Mouse (Mus musculus) intestine, embryonic 16.5 days (tissue): ENCODE measurements at regions not wholly inside any gene's neighbourhood (a gene's known extent, or its start where the extent isn't known, plus 50 kb on each side); places are given as distances from the start of the nearest gene placed in this dataset.

Source experiments
- ATAC-seq: fragments of 200-750 bp; cut with Nextera tagmentation; 2 replicates; pipeline ENCODE4 v1.8.0; 2017; ENCODE audit warnings: moderate TSS enrichment, moderate library complexity
- H3K27ac ChIP-seq: fragments of 300-500 bp; sonication (generic); 2 replicates; pipeline ENCODE4 v1.5.1; 2014; ENCODE audit warnings: mild to moderate bottlenecking, low read length
- H3K27me3 ChIP-seq: fragments of 300-500 bp; sonication (generic); replicated peaks from 2 replicates; pipeline ENCODE4 v1.6.1; 2014; ENCODE audit warnings: low read length, control low read depth, mixed read lengths; ENCODE audit not compliant: control insufficient read depth, insufficient read depth
- H3K36me3 ChIP-seq: fragments of 300-500 bp; sonication (generic); 2 replicates; pipeline ENCODE4 v1.6.1; 2014; ENCODE audit warnings: low read length, control low read depth; ENCODE audit not compliant: control insufficient read depth, insufficient read depth
- H3K4me1 ChIP-seq: fragments of 300-500 bp; sonication (generic); 2 replicates; pipeline ENCODE4 v1.6.1; 2014; ENCODE audit warnings: low read length, control low read depth, mixed read lengths; ENCODE audit not compliant: control insufficient read depth, insufficient read depth
- H3K4me2 ChIP-seq: fragments of 300-500 bp; sonication (generic); 2 replicates; pipeline ENCODE4 v1.6.1; 2014; ENCODE audit warnings: low read depth, low read length, control low read depth
- H3K4me3 ChIP-seq: fragments of 300-500 bp; sonication (generic); 2 replicates; pipeline ENCODE4 v1.5.1; 2014; ENCODE audit warnings: mild to moderate bottlenecking, low read length
- H3K9ac ChIP-seq: fragments of 300-500 bp; sonication (generic); 2 replicates; pipeline ENCODE4 v1.6.1; 2014; ENCODE audit warnings: low read depth, low read length
- H3K9me3 ChIP-seq: fragments of 300-500 bp; sonication (generic); 2 replicates; pipeline ENCODE4 v1.6.1; 2016; ENCODE audit warnings: low read length, control low read depth; ENCODE audit not compliant: control insufficient read depth
- WGBS: fragments of 180-500 bp; shearing (Covaris S2); extraction: QIAGEN DNeasy Blood & Tissue Kit; methylation state at CpG from one replicate; pipeline ENCODE4 v1.1.7; 2014; 5-methylcytosine and 5-hydroxymethylcytosine counted together

GRCm38 (mm10) chr11:112982802-112983591, 201.0 kb downstream of the Sox9 start:
- Histone ChIP-seq H3K9ac (no peak overlapping the region), H3K27me3 (no peaks in the 10 kb centered on the region), H3K4me2 (no peak overlapping the region), H3K4me1 (peaks cover 10% of the 10 kb centered on the region), H3K4me3 (no peak overlapping the region), H3K36me3 (no peaks in the 10 kb centered on the region), H3K9me3 (no peaks in the 10 kb centered on the region), H3K27ac (no peak overlapping the region)
- ATAC-seq: no peak
- 60% methylated on average over 9 of the region's 9 CpGs for WGBS

GRCm38 (mm10) chr11:112986029-112986573, 204.1 kb downstream of the Sox9 start:
- Histone ChIP-seq H3K27ac (no peak overlapping the region), H3K9me3 (no peaks in the 10 kb centered on the region), H3K36me3 (no peaks in the 10 kb centered on the region), H3K4me2 (no peak overlapping the region), H3K9ac (no peak overlapping the region), H3K4me1 (peaks cover 15% of the 10 kb centered on the region), H3K4me3 (no peak overlapping the region), H3K27me3 (no peaks in the 10 kb centered on the region; the same call in 1 of the 2 replicates)
- 79% methylated on average over 9 of the region's 9 CpGs for WGBS
- ATAC-seq: no peak

DNA sequence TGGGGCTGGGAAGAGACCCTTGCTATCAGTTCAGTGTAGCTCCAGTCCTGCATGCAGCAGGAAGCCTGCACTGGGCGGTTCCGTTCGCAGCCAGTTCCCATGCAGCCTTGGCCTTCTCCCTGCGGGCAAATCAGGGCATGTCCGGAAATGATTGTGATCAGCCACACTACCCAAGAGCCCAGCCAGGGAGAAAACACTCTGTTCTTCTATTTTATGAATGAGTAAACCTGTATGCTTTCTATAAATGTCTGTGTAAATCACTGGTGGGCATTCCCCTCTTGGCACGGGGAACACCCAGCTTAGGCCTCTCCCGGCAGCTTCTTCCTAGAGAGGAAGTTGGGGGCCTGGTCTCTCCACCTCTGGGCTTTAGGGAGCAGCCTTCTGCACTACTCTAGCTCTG, 205.8 kb downstream of the Sox9 start:
- peaks cover 19% of the 10 kb centered on the region for H3K4me1 ChIP-seq
- H3K36me3 ChIP-seq: no peaks in the 10 kb centered on the region
- H3K27me3 ChIP-seq: no peaks in the 10 kb centered on the region; the same call in 1 of the 2 replicates
- H3K4me3 ChIP-seq: no peak overlapping the region
- no peak for ATAC-seq
- H3K9me3 ChIP-seq: no peaks in the 10 kb centered on the region
- WGBS: 77% methylated on average over 7 of the region's 7 CpGs
- no peak overlapping the region for H3K4me2 ChIP-seq
- H3K9ac ChIP-seq: no peak overlapping the region
- H3K27ac ChIP-seq: no peak overlapping the region

DNA sequence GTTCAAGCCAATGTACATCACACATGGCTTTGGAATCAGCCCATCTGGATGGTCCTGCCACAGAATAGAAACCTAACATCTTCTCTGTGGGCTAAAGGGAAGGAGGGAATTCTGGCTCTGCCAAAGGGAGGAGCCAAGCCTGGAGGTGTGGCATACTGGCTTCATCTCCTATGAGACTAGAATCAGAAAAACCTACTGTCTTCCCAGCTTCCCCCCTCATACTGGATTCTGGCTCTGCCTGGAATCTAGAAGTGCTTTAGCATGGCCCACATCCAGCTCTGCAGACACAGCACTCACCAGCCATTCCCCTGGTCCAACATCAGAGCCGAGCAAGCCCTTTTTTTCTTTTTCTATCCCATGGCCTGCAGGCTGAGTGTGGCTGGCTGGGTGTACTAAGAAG, 206.9 kb downstream of the Sox9 start:
- no peak for ATAC-seq
- no peak overlapping the region for H3K4me3 ChIP-seq
- 44% methylated on average over 1 of the region's 1 CpGs for WGBS

DNA sequence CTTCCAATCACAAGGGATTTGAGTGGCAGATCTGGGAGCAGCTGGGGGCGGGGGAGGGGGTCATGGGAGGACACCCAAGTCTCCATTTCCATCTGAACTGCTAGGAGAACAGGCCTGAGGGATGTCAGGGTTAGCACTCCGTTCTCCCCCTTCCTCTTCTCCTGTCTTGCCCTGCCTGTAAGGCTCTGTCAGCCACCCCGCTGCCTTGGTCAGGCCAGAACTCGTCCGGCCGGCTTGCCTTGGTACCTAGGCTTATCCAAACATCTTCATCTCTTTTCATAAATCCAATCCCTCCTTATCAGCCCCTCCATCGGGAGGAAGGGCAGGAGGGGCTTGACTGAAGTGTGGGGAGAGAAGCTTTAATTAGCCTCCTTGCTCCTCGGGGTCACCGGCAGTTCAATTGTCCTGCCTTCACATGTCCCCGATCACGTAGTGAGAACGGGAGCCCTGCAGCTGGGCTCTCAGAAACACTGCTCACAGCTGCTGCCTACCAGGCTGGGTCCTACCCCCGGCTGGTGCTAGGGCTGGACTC, 208.0 kb downstream of the Sox9 start:
- H3K4me3 ChIP-seq: no peak overlapping the region
- H3K4me2 ChIP-seq: no peak overlapping the region
- no peak overlapping the region for H3K9ac ChIP-seq
- H3K27ac ChIP-seq: no peak overlapping the region; the same call in 1 of the 2 replicates
- H3K9me3 ChIP-seq: no peaks in the 10 kb centered on the region
- WGBS: 36% methylated on average over 13 of the region's 13 CpGs
- ATAC-seq: no peak; the same call in 1 of the 2 replicates
- peaks cover 19% of the 10 kb centered on the region for H3K4me1 ChIP-seq
- no peaks in the 10 kb centered on the region for H3K36me3 ChIP-seq
- H3K27me3 ChIP-seq: no peaks in the 10 kb centered on the region; the same call in 1 of the 2 replicates

More for the DNA sequence above, 206.9 kb downstream of the Sox9 start:
- Histone ChIP-seq H3K4me2 (no peak overlapping the region), H3K4me1 (peaks cover 19% of the 10 kb centered on the region), H3K27me3 (no peaks in the 10 kb centered on the region; the same call in 1 of the 2 replicates), H3K9ac (no peak overlapping the region), H3K9me3 (no peaks in the 10 kb centered on the region), H3K27ac (no peak overlapping the region), H3K36me3 (no peaks in the 10 kb centered on the region)

DNA sequence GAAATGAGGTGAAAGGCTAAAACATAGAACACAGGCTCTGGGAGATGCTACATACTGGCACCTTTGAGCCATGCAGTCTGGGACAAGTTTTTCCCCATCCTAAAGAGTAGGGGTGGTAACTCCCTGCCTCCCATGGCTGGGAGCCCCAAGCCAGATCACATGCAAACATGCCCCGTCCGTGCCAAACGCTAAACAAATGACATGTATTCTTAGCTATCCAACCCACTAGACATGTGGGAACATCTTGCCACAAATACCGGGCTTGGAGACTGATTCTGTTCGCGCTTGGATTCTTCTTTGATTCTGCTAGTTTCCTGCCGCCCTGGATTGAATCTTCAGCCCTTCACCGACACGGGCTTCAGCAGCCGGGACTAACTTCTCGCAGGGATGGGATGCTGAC, 208.7 kb downstream of the Sox9 start:
- Histone ChIP-seq H3K27me3 (no peaks in the 10 kb centered on the region; the same call in 1 of the 2 replicates), H3K27ac (no peak overlapping the region), H3K9me3 (no peaks in the 10 kb centered on the region), H3K4me1 (peaks cover 19% of the 10 kb centered on the region), H3K9ac (no peak overlapping the region), H3K4me2 (no peak overlapping the region), H3K36me3 (no peaks in the 10 kb centered on the region), H3K4me3 (no peak overlapping the region)
- ATAC-seq: no peak
- whole genome bisulfite sequencing: 84% methylated on average over 11 of the region's 11 CpGs

DNA sequence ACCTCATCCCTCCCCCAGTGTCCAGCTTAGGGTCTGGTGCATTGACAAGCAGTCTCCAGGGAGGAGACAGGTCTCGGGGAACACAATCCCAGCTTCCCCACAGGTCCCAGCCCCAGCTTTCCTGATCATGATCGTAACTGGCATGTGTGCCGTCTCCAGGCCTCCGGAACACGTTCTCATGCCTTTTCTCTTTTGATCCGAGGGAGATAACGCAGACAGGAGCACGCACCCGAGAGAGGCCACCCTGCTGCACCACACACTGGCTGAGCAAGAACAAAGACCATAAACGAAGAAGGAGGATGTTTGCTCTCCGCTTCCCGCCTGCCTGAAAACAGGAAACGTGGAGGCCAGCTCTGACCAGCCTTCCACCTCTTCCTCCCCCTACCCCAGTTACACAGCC, 209.8 kb downstream of the Sox9 start:
- 27% methylated on average over 13 of the region's 13 CpGs for WGBS
- Histone ChIP-seq H3K4me1 (peaks cover 19% of the 10 kb centered on the region), H3K4me3 (no peak overlapping the region), H3K9ac (peak overlapping the region; percentile 21; the same call in 1 of the 2 replicates), H3K27me3 (no peaks in the 10 kb centered on the region; the same call in 1 of the 2 replicates), H3K9me3 (no peaks in the 10 kb centered on the region), H3K4me2 (no peak overlapping the region), H3K27ac (peak overlapping the region; percentile 31; the same call in 1 of the 2 replicates), H3K36me3 (no peaks in the 10 kb centered on the region)
- ATAC-seq: peak; percentile 73

DNA sequence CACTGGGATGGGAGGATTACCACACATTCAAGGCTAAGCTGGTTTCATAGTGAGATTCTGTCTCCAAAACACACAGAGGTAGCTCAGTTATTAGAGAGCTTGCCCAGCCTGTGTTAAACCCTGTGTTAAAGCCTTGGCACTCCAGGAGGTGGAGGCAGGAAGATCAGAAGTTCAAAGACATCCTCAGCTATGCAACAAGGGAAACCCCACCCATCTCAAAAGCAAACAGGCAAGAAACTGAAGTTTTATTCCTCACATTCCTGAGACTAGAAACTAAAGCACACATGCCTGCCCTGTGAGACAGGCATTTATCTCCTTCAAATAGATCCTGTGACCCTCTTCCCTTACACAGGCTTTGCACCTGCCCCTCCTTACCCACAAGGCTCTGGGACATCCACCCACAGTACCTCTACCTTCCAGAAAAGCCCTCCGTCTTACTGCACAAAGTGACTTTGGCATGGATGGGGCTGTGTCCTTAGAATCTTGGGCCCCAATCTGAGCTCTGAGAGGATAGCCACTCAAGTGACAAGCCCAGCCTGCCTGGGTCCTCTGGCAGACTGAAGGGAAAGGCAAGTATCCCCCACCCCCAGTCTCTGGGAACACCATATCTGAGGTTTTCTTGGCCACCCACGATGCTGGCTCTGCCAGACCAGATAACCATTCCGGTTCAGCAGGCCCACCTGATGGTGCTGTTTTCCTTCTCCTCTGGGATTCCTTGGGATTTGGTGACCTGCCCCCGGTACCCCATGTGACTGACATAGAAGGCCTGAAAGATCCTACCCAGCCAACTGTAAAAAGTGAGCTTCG, 217.0 kb downstream of the Sox9 start:
- no peaks in the 10 kb centered on the region for H3K27me3 ChIP-seq
- H3K36me3 ChIP-seq: no peaks in the 10 kb centered on the region
- H3K4me2 ChIP-seq: no peak overlapping the region
- no peak for ATAC-seq
- H3K4me3 ChIP-seq: no peak overlapping the region
- no peaks in the 10 kb centered on the region for H3K4me1 ChIP-seq
- H3K27ac ChIP-seq: no peak overlapping the region
- H3K9me3 ChIP-seq: no peaks in the 10 kb centered on the region
- WGBS: 48% methylated on average over 5 of the region's 5 CpGs
- H3K9ac ChIP-seq: no peak overlapping the region

- Histone ChIP-seq H3K27ac (no peak overlapping the region), H3K27me3 (no peaks in the 10 kb centered on the region), H3K36me3 (no peaks in the 10 kb centered on the region), H3K9me3 (no peaks in the 10 kb centered on the region), H3K9ac (no peak overlapping the region), H3K4me2 (no peak overlapping the region), H3K4me1 (no peaks in the 10 kb centered on the region), H3K4me3 (no peak overlapping the region)
- no peak for ATAC-seq
- WGBS: 78% methylated on average over 6 of the region's 6 CpGs
Measured at GRCm38 (mm10) chr11:113001071-113001470, 219.0 kb downstream of the Sox9 start.
